24 mouse cellular contexts compared by ENCODE assay signal in genomic region chr16:77648181-77648580, GRCm38 (mm10). TPM values are rescaled to one million over a fixed set of nuclear protein-coding genes. Genes with fewer than 3 reads are reported as not detected.
DNase-seq lines count a peak whose midpoint lies in the region; ATAC-seq and TF ChIP-seq lines count a peak whose summit lies in the region.
"Had no signal": no experiment of that assay in that cellular context is flagged by ENCODE, and none has a peak within 500 bp of the region (broad histone marks: within the 10 kb centered on the region; RNA-seq: fewer than 3 reads in every experiment).

No protein-coding gene starts in this region.

- H3K9me3 ChIP-seq in embryonic facial prominence, embryonic 12.5 days = no peaks in the 10 kb centered on the region
- H3K9me3 ChIP-seq in embryonic facial prominence, embryonic 10.5 days = no peaks in the 10 kb centered on the region
- no peaks in the 10 kb centered on the region for H3K9me3 ChIP-seq in forebrain, embryonic 15.5 days
- no peaks in the 10 kb centered on the region for H3K9me3 ChIP-seq in hindbrain, embryonic 15.5 days
- H3K9me3 ChIP-seq in midbrain, postnatal 0 days (ENCODE audit: low read length) = no peaks in the 10 kb centered on the region
- H3K9me3 ChIP-seq: heart, embryonic 12.5 days had no signal

- H3K4me3 ChIP-seq in embryonic facial prominence, embryonic 12.5 days = no peak overlapping the region
- H3K4me3 ChIP-seq in embryonic facial prominence, embryonic 10.5 days = no peak overlapping the region
- no peak overlapping the region for H3K4me3 ChIP-seq in forebrain, embryonic 15.5 days
- H3K4me3 ChIP-seq in hindbrain, embryonic 15.5 days = 0 out of 2 replicates have a peak overlapping the region, but pooled peaks have one; percentile 2
- no peak overlapping the region for H3K4me3 ChIP-seq in midbrain, postnatal 0 days (ENCODE audit: low read depth, low read length)
- H3K4me3 ChIP-seq: heart, embryonic 12.5 days had no signal

- 0 out of 2 replicates have a peak overlapping the region, but pooled peaks have one; percentile 17 for H3K27ac ChIP-seq in embryonic facial prominence, embryonic 12.5 days
- H3K27ac ChIP-seq in embryonic facial prominence, embryonic 10.5 days (replicated peaks) = no peak overlapping the region
- peak overlapping the region; percentile 86 for H3K27ac ChIP-seq in forebrain, embryonic 15.5 days (replicated peaks)
- peak overlapping the region; percentile 83 for H3K27ac ChIP-seq in hindbrain, embryonic 15.5 days (replicated peaks)
- H3K27ac ChIP-seq in midbrain, postnatal 0 days (ENCODE audit: low read depth, low read length) = peak overlapping the region; percentile 71

- WGBS in embryonic facial prominence, embryonic 12.5 days = 72% methylated on average over 2 of the region's 2 CpGs
- 67% methylated on average over 2 of the region's 2 CpGs for WGBS in embryonic facial prominence, embryonic 10.5 days
- 12% methylated on average over 2 of the region's 2 CpGs for WGBS in forebrain, embryonic 15.5 days
- WGBS in hindbrain, embryonic 15.5 days = 8% methylated on average over 2 of the region's 2 CpGs
- 17% methylated on average over 2 of the region's 2 CpGs for WGBS in midbrain, postnatal 0 days

- H3K27me3 ChIP-seq in embryonic facial prominence, embryonic 12.5 days = no peaks in the 10 kb centered on the region
- no peaks in the 10 kb centered on the region for H3K27me3 ChIP-seq in embryonic facial prominence, embryonic 10.5 days (replicated peaks; ENCODE audit: low read depth, poor library complexity, severe bottlenecking)
- no peaks in the 10 kb centered on the region for H3K27me3 ChIP-seq in forebrain, embryonic 15.5 days
- no peaks in the 10 kb centered on the region for H3K27me3 ChIP-seq in hindbrain, embryonic 15.5 days
- H3K27me3 ChIP-seq in midbrain, postnatal 0 days (ENCODE audit: insufficient read depth, low read length) = no peaks in the 10 kb centered on the region
- H3K27me3 ChIP-seq: heart, embryonic 12.5 days had no signal

- no peaks in the 10 kb centered on the region for H3K36me3 ChIP-seq in embryonic facial prominence, embryonic 12.5 days
- H3K36me3 ChIP-seq in embryonic facial prominence, embryonic 10.5 days (replicated peaks) = no peaks in the 10 kb centered on the region
- H3K36me3 ChIP-seq in forebrain, embryonic 15.5 days = no peaks in the 10 kb centered on the region
- H3K36me3 ChIP-seq in hindbrain, embryonic 15.5 days = no peaks in the 10 kb centered on the region
- H3K36me3 ChIP-seq in midbrain, postnatal 0 days (ENCODE audit: insufficient read depth, low read length) = no peaks in the 10 kb centered on the region
- H3K36me3 ChIP-seq: G1E; heart, embryonic 12.5 days had no signal

- no peak for TF ChIP-seq CTCF in midbrain, postnatal 0 days (IDR thresholded peaks at IDR 0.05)

- H3K4me1 ChIP-seq in embryonic facial prominence, embryonic 12.5 days = peaks cover 3% of the 10 kb centered on the region
- peaks cover 18% of the 10 kb centered on the region for H3K4me1 ChIP-seq in embryonic facial prominence, embryonic 10.5 days
- peaks cover 53% of the 10 kb centered on the region for H3K4me1 ChIP-seq in forebrain, embryonic 15.5 days
- H3K4me1 ChIP-seq in hindbrain, embryonic 15.5 days (replicated peaks) = peaks cover 23% of the 10 kb centered on the region
- H3K4me1 ChIP-seq in midbrain, postnatal 0 days (ENCODE audit: insufficient read depth, low read length) = peaks cover 2% of the 10 kb centered on the region; the same call in 1 of the 2 replicates

- intact Hi-C loops in heart, postnatal 14 days (cut with DNase I) = no loop called here

- no peak overlapping the region for H3K9ac ChIP-seq in embryonic facial prominence, embryonic 12.5 days
- H3K9ac ChIP-seq in forebrain, embryonic 15.5 days (replicated peaks) = 0 out of 2 replicates have a peak overlapping the region, but pooled peaks have one; percentile 13
- peak overlapping the region; percentile 16; the same call in 1 of the 2 replicates for H3K9ac ChIP-seq in hindbrain, embryonic 15.5 days
- peak overlapping the region; percentile 44; the same call in 1 of the 2 replicates for H3K9ac ChIP-seq in midbrain, postnatal 0 days (replicated peaks; ENCODE audit: low read length, poor library complexity, severe bottlenecking)
- H3K9ac ChIP-seq: heart, embryonic 12.5 days had no signal

- H3K4me2 ChIP-seq in embryonic facial prominence, embryonic 12.5 days (replicated peaks) = no peak overlapping the region
- peak overlapping the region; percentile 12; the same call in 1 of the 2 replicates for H3K4me2 ChIP-seq in forebrain, embryonic 15.5 days (replicated peaks)
- H3K4me2 ChIP-seq in hindbrain, embryonic 15.5 days = peak overlapping the region; percentile 50
- peak overlapping the region; percentile 42 for H3K4me2 ChIP-seq in midbrain, postnatal 0 days (ENCODE audit: low read depth, low read length, poor library complexity, severe bottlenecking)
- H3K4me2 ChIP-seq: heart, embryonic 12.5 days had no signal

- DNase-seq in embryonic facial prominence, embryonic 10.5 days (ENCODE audit: low spot score) = no peak
- DNase-seq in midbrain, postnatal 0 days (ENCODE audit: low spot score) = peak; percentile 46
- no peak for DNase-seq in ovary, adult 18-20 months (ENCODE audit: low spot score)
- no peak for DNase-seq in kidney, adult 11 months
- no peak for DNase-seq in heart, postnatal 14 days
- DNase-seq: cerebellum, postnatal 10 days; embryo, embryonic 11 days; kidney, adult 2 months; kidney, postnatal 14 days; lung, postnatal 14 days; thymus, postnatal 36 days had no signal

- no peak for ATAC-seq in embryonic facial prominence, embryonic 12.5 days (ENCODE audit: insufficient number of reproducible peaks, insufficient read depth, low FRiP score, low TSS enrichment)
- no peak for ATAC-seq in forebrain, embryonic 15.5 days (replicated peaks)
- ATAC-seq in hindbrain, embryonic 15.5 days (ENCODE audit: low FRiP score, low read depth) = no peak
- no peak for ATAC-seq in midbrain, postnatal 0 days (ENCODE audit: low FRiP score)
- ATAC-seq: CD4-positive, CD25-positive, alpha-beta regulatory T cell, adult 4 months had no signal

RNA-seq across cellular contexts. Expression of gene Gm11146, which starts 46.3 kb away (rescaled TPM):
- not detected in 2 replicates for polyA plus RNA-seq in embryonic facial prominence, embryonic 12.5 days (2016; fragmentation: Nextera tagmentation; extraction: Ambion mirVana)
- polyA plus RNA-seq in embryonic facial prominence, embryonic 10.5 days (2016; fragmentation: Nextera tagmentation; extraction: Ambion mirVana) = not detected in 2 replicates
- not detected in 2 replicates for polyA plus RNA-seq in forebrain, embryonic 15.5 days (2015; fragmentation: Nextera tagmentation; extraction: Ambion mirVana)
- polyA plus RNA-seq in hindbrain, embryonic 15.5 days (2015; fragmentation: Nextera tagmentation; extraction: Ambion mirVana) = not detected in 2 replicates
- total RNA-seq in midbrain, postnatal 0 days (2014; rRNA removed) = not detected in 2 replicates
- polyA plus RNA-seq in midbrain, postnatal 0 days (2015; fragmentation: Nextera tagmentation; extraction: Ambion mirVana) = not detected in 2 replicates
- not detected for total RNA-seq in heart, postnatal 14 days (2021)
- total RNA-seq: G1E; granulocyte monocyte progenitor cell, adult 5-6 weeks; hematopoietic stem cell, adult 5-6 weeks; left cerebral cortex, adult 8-10 months; megakaryocyte-erythroid progenitor cell, adult 5-6 weeks had no signal
- polyA plus RNA-seq: CD4-positive, CD25-positive, alpha-beta regulatory T cell, adult 4 months; G1E; heart, embryonic 12.5 days; kidney, adult 2 months; limb, embryonic 14.5 days; liver, embryonic 16.5 days; testis, adult 2 months had no signal
